Mouse (Mus musculus): ENCODE results near the gene Map3k14.
A peak's percentile ranks its signal among the peaks of the same experiment; 100 is the strongest.

Map3k14 gene

GRCm38 (mm10) chr11:103269426-103269825 lies 2.2 kb upstream of the Map3k14 start:
- DNase-seq = no peak

- DNase-seq = no peak
These were observed 1.6 kb upstream of the Map3k14 start for GRCm38 (mm10) chr11:103268905-103269304.

GRCm38 (mm10) chr11:103268350-103268749 lies 1.1 kb upstream of the Map3k14 start:
- no peak for DNase-seq

GRCm38 (mm10) chr11:103266729-103267345 lies 435 bp downstream of the Map3k14 start:
- no peak for DNase-seq

- DNase-seq = no peak
These were observed 1.4 kb downstream of the Map3k14 start for GRCm38 (mm10) chr11:103265856-103266255.

GRCm38 (mm10) chr11:103265211-103265610 lies 2.1 kb downstream of the Map3k14 start:
- no peak for DNase-seq

- peak; percentile 38 to 48 for DNase-seq
These were observed 2.8 kb downstream of the Map3k14 start for GRCm38 (mm10) chr11:103264427-103265005.

GRCm38 (mm10) chr11:103263551-103263950 lies 3.7 kb downstream of the Map3k14 start:
- DNase-seq = no peak

GRCm38 (mm10) chr11:103262412-103263267 lies 4.6 kb downstream of the Map3k14 start:
- DNase-seq = peak; percentile 42 to 46

GRCm38 (mm10) chr11:103261671-103262411 lies 5.4 kb downstream of the Map3k14 start:
- peak; percentile 59 to 61 for DNase-seq

GRCm38 (mm10) chr11:103260515-103261192 lies 6.6 kb downstream of the Map3k14 start:
- no peak for DNase-seq

GRCm38 (mm10) chr11:103260034-103260433 lies 7.2 kb downstream of the Map3k14 start:
- no peak for DNase-seq

GRCm38 (mm10) chr11:103257938-103258481 lies 9.3 kb downstream of the Map3k14 start:
- no peak for DNase-seq

GRCm38 (mm10) chr11:103253605-103254004 lies 13.7 kb downstream of the Map3k14 start:
- no peak for DNase-seq

GRCm38 (mm10) chr11:103252380-103252779 lies 14.9 kb downstream of the Map3k14 start:
- DNase-seq = no peak

- DNase-seq = no peak
These were observed 16.9 kb downstream of the Map3k14 start for GRCm38 (mm10) chr11:103250324-103250723.

GRCm38 (mm10) chr11:103249509-103249908 lies 17.8 kb downstream of the Map3k14 start:
- DNase-seq = no peak

- no peak for DNase-seq
These were observed 18.4 kb downstream of the Map3k14 start for GRCm38 (mm10) chr11:103248837-103249236.

- peak; percentile 71 to 86 for DNase-seq
These were observed 19.6 kb downstream of the Map3k14 start for GRCm38 (mm10) chr11:103247504-103248177.

- no peak for DNase-seq
These were observed 20.5 kb downstream of the Map3k14 start for GRCm38 (mm10) chr11:103246731-103247290.

- no peak for DNase-seq
These were observed 21.1 kb downstream of the Map3k14 start for GRCm38 (mm10) chr11:103246081-103246730.
